Mouse (Mus musculus) naive thymus-derived CD4-positive, alpha-beta T cell, adult 2 months (primary cell): Measurements from ENCODE around the gene Mkrn2os.
A peak's percentile ranks its signal among the peaks of the same experiment; 100 is the strongest.
"Not testable (repeated sequence)": the region's sequence is repeated elsewhere in the genome, so short reads cannot be mapped to it uniquely, and the experiment has no call there.

Experiments
- DNase-seq: peaks from one replicate; pipeline ENCODE4 v3.0.0-alpha.2; 2011; ENCODE audit warnings: low read depth

Mkrn2os gene

DNA sequence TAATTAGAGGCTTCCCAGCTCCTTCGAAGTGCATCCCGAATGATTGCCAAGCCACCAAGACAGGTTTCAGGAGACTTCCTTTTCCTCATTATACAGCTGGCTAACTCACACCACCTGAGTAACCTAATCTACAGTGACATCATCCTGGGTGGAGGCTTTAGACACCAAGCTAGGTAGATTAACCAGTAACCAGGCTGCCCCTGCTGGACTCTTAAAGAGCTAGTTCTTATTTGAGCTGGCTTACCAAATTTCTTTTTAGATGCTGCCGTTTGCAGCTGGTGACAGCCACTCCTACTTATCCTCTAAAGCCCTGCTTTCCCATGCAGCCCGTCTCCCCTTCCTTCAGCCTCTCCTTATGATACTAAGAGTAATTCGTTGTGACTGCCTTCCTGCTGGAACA, at the start of gene Mkrn2os:
Gene Mkrn2os (minus strand): TSS at position 119 of the 400 bp plus-strand sequence.
- DNase-seq, result no peak

DNA sequence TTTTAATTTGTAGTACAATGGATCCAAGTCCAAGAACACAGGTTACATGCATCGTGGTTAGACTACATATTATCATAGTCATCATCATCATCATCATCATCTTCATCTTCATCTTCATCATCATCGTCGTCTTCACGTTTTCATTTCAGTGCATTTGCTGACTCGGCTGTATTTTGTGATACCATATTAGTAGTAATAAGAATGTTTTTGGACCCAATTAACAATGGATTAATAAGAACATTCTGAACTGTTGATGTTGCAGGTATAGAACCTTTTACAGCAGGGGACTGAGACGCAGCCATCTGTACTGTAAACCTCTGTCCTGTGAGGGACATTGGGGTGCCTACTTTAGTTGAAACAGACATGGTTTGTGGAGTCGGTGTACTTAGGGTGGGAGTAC, 45.8 kb upstream of the Mkrn2os start:
- DNase-seq, result not testable (repeated sequence)

DNA sequence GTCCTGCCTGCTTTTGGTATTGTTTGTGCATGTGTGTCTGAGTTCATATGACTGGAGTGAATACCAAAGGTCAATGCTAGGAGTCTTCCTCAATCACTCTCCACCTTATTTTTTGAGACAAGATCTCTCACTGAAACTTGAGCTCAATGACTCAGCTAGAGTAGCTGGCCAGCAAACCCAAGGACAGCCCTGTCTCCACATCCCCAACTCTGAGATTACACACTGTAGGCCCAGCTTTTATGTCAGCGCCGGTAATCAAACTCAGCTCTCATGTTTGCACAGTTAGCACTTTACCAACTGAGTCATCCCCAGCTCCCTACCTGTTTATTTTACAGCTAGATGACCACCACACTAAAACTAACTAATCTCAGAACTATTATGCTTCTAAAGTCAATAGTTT, 41.6 kb upstream of the Mkrn2os start:
- no peak for DNase-seq

DNA sequence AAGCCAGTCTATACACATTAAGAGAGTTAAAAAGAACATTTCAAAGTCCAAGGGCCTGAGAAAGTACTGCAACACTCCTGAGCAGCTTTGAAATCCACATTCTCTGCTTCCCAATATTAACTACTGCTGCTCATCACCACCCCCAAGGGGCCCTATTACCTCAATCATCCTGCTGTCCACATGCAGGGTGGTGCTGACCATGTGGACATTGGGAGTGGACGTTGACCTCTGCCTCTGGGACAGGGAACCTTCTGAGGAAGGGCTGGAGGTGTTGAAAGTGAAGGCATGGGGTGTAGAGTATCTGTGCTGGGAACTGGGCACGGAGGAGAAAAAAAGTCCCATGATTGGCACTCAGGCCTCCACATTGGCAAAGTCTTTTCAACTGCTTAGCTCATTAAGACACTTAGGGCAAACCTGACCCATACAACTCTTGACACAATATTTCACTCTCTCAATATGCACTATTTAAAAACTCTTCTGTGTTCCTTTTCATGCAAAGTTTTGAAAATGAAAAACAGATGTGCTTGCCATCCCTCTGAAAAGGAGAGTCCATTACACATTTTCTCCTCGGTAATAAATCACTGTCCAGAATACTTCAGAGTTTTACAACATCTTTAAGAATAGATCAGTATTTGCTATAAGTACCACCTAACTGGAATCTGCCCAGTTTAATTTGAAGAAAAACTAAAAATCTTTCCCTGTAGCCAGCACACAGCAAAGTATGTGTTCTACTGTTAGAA, 38.9 kb upstream of the Mkrn2os start:
- no peak for DNase-seq

DNA sequence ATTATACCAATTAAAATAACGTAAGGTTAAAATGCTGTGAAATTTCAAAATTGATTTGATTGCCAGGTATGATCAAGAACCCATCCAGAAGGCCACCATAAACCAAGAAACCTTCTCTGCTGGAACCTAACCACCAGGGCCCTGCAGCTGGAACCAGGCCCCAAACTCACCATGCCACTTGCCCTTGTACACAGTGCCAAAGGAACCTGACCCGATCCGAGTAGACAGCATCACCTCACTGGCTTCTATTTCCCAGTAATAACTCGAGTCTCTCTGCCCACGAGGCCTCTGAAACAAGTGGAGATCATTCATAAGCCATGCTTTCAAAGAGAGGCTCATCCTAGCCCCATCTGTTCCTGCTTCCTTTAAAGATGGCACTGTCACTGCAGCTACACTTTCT, 33.7 kb upstream of the Mkrn2os start:
- no peak for DNase-seq

DNA sequence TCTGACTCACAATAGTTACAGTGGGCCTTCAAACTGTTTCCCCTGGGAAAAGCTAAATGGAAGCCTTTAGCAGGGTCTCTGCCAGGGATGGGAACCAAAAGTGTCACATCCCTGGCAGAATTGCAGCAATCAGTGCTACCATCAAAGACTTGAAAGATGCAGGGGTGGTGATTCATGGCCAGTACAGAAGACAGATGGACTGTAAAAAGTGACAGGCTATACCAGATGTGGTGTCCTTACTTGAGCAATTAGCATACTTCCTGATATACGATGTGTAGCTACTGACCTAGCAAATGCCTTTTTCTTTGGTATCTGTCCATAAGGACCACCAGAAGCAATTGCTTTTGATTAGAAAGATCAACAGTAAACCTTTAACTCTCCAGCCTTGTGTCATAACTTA, 28.6 kb upstream of the Mkrn2os start:
- no peak for DNase-seq

DNA sequence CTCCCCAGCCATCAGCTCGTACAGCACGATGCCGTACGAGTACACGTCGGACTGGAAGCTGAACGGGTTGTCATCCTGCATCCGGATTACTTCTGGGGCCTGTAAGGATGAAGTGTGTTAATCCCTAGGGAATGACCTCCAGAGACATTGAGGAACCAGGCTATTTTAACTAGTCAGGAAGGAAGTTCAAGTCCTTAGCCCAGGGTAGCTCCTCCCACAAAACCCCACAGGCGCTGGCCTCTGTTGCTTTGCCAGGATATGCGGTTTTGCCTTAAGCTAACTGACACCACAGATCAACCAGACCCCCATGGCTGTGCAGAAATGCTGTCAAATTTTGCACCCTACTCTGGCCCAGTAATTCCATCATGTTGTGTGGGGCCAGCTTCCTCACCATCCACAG, 27.4 kb upstream of the Mkrn2os start:
- peak; percentile 38 for DNase-seq

DNA sequence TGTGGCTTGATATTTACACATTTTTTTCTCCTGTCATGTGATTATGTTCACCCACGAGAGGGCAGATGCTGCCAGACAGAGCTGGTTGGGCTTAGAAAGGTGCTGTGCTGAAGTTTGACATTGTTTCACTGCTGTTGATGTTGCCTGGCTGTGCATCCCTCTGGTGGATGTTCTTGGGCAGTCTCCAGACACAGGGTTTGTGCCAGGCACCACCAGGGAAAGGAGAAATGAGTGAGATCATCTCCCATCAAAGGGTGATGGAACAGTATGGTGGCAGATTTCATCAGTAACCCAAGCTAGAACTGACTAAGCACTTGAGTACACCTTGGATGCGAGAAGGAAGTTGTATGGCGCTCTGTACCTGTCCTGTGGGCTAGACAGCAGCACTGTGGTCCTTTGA, 23.6 kb upstream of the Mkrn2os start:
- no peak for DNase-seq

DNA sequence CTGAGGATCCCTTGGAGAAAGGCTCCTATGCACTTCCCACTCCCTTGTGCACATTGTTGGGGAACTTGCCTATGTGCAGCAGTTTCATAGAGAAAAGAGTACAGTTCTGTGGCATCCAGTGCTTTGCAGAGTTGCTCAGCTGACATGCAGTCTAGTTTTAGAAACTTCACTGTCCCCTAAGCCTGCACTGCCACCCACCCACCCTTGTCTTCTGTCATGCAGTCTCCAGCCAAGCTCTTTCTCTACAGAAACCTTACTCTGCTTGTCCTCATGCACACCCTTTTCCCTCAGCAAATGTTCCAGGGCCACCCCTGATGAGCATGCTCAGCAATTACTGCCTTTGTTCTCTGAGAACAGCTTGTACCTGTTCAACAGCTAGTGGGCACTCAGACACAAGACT, 21.4 kb upstream of the Mkrn2os start:
- no peak for DNase-seq

DNA sequence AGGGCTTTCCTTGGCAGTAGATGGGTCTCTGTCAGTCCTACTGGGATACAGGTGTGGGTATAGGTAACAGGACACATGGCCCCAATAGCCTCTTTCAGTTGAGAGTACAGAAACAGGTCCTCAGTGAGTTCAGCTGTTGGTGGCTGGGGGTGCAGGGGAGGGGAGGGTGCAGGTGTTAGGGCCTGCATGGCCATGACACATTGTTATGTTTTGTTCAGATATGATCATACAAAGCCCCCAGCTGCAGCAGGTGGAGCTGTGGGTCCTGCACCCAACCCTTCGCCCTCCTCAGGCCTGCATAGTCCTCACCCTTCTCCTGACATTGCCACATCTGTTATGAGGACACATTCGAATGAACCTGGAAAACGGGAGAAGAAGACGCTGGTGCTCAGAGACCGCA, 17.9 kb upstream of the Mkrn2os start:
- no peak for DNase-seq

DNA sequence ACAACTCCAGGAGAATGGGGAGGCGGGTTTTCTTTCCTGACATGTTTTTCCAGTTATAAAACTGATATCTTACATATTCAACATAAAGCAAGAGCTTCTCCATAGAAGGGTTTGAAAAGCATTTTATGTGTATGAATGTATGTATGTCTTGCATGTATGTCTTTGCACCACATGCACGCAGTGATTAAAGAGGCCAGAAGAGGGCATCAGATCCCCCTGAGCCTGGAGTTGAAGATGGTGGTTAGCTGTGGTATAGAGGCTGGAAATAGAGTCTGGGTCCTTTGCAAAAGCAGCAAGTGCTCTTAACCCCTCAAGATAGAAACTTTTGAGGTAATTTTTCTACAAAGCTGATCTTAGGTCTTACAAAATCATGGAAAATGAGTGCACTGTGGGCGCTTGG, 16.7 kb upstream of the Mkrn2os start:
- peak; percentile 63 for DNase-seq

DNA sequence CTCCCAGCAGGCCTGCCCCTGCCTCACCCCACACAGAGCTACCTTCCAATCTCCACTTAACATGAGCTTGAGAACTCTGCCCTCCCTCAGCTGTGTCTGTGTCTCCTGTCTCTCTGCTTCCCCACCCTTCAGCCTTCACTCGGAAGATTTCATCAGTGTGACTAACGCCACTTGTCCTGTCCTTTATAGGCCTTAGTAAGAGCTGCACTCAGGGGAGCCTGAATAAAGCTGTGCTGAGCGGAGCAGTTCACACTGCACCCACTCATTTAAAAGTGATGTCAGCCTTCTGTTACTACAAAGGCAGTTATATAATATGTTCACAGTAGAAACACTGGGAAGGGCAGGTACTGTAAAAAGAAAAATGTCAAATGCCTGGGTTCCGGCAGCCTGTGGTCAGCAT, 15.1 kb upstream of the Mkrn2os start:
- DNase-seq, result no peak

DNA sequence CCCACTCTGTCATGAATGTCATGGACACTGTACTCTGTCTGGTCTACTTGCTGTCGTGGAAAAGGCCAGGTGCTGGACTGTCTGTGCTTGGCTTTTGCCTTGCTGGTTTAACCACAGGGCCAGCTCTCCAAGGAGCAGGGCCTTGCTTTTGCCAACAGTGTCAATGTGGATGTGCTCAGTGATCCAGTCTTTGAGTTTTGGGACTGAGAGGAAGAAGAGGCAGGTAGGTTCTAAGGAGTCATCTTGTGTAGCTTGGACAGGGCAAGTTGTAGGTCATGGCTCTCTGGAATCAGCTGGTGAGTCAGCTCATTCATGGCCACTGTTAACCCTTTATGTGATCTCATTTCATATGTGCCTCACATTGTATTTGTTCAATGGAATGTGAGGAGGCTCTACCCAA, 14.1 kb upstream of the Mkrn2os start:
- DNase-seq, result no peak

DNA sequence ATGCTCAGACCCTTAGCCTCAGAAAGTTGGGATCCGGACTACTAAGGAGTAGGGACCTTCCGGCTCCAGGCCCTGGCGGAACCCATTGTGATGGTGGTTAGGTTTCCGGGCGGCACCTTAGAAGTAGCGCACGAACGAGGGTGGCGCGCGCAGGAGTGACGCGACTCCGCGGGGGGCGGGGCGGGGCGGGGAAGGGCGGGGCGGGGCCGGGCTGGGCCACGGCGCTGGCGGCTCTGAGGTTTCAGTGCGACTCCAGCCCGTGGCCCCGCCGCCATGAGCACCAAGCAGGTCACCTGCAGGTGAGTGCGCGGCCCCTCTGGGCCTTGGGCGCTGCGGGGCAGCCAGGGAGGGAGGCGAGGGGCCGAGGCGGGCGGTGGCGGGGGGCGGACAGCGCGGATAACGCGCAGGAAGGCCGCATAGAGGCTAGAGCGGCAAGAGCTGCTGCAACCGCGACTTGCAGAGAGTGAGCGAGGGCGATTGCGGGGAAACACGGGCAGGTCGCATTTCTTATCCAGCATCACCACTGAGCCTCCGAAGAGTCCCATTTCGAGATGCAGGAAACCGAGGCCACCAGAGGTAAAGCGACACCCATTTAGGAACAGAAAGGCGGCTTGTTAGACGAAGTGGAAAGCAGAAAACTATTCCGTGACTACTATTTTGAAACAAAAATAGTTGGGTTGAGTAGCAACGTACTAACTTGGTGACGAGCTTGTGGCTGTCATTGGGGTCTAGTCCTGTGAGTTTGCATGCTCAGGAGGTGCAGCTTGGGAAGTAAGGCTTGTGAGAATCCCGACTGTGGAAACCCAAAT, 9.5 kb upstream of the Mkrn2os start, which contains the start of gene Mkrn2:
Gene Mkrn2 (plus strand): TSS at position 188 of the 809 bp plus-strand sequence.
- DNase-seq, result peak; percentile 92

DNA sequence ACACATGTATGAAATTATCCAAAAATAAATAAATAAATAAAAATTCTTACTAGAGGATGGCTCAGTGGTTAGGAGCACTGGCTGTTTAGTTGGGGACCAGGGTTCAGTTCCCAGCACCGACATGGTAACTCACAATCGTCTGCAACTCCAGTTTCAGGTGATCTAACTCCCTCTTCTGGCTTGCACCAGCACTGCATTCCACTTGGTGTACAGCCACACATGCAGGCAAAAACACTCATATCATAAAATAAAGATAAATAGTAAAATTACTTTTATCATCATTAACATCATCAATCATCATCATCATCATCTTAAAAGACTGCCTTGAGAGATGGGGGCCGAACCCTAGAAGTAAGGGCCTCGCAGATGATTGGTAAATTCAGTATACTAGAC, 8.9 kb upstream of the Mkrn2os start:
- no peak for DNase-seq

DNA sequence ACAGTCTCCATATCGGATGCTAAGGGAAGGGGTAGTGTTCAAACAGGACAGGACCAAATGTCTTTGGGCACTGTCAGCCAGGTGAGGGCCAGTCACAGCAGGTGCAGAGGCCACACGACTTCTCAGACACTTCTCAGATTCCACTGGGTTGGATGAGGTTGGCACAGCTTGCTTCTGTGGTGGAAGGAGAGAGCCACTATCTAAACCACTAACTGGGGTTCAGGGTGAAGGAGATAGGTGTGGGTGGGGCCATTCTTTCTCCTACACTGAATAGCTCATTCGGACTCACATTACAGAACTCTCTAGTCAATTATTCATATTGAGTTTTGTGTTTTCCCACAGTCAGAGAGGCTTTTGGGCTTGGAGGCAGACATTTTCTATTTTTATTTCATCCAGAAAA, 3.3 kb upstream of the Mkrn2os start:
- no peak for DNase-seq

DNA sequence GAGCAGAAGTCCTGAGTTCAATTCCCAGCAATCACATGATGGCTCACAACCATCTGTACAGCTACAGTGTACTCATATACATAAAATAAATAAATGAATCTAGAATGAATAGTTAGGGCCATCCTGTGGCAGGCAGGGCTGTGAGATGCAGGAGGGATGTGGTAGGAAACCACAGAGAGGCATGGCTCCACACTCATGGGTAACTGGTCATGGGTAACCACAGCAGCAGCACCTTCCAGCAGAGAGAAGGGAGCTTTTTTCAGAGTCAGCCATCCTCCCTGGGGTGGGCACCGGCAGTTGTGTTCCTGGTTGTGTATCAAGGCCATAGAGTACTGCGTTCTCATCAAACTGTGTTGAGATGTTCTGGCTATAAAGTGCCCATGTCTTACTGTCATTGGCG, 2.1 kb upstream of the Mkrn2os start:
- DNase-seq, result peak; percentile 45

DNA sequence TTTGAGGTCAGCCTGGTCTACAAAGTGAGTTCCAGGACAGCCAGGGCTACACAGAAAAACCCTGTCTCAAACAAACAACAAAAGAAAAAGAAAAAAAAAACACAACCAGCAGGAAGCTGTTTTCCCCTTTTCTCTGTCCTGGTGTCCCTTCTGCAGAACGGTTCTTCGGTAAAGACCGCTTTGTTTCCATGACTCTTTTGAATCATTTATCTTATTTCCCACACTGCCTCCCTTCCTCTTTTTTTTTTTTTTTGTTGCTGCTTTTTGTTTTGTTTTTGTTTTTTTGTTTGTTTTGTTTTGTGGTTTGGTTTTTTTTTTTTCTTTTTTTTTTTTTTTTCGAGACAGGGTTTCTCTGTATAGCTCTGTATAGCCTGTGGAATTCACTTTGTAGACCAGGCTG, 876 bp upstream of the Mkrn2os start:
- DNase-seq, result no peak

DNA sequence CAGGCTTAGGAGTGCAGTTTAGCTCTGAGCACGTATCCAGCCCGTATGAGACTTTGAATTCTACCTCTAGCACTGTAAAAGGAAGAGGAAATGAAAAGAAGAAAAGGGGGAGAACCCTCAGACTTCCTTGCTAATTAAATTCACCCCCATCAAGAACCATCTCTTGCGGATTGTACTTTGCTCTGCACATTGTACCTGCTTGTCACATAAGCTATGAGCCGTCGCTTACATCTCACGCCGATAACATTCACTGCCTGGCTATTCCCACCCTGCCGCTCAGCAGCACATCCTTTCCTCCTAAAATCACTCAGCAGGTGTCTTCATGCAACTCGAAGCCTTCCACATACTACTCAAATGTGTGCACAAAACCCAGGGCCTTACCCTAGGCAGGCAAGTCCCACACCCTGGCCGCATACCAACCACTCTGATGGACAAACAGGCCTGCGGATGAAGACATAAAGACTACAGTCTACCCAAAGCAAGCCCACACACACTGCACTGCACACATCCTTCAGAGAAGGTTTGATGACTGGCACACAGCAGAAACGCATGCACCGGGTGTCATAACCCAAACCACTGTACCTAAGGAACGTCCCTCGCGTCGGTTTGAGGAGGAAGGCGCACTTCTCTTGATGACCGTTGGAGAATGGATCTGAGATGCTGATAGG, 550 bp downstream of the Mkrn2os start:
- DNase-seq, result no peak

DNA sequence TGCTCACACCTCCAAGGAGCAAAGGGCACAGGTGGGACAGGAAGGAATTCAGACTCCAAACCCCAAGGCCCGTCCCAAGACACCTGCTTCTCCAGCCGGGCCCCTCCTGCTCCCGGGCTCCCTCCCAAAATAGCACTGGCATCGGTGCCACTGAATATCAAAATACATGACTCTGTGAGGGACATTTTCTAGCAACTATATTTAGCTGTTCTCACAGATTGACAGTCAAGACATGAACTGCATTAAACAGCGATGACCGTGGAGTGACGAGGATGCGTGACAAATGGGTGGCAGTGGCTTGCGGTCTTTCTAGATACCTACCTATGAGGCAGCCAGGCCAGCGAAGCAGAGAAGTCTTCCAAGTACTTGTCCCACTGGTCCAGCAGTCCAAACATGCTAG, 6.1 kb downstream of the Mkrn2os start:
- DNase-seq, result no peak

DNA sequence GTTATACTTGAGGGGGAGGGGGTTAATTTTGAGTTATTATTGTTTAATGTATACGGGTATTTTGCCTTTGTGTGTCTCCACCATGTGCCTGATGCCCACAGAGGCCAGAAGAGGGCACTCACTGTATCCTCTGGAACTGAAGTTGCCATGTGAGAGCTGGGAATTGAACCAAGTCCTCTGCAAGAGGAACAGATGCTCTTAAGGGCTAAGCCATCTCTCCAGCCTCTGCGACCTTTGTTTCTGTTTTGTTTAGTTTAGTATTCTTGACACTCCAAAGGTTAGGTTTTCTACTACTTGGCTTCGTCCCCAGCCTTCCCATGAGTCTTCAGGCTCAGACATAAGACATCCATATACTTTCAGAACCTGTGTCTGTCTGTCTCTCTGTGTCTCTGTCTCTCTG, 8.2 kb downstream of the Mkrn2os start:
- no peak for DNase-seq

DNA sequence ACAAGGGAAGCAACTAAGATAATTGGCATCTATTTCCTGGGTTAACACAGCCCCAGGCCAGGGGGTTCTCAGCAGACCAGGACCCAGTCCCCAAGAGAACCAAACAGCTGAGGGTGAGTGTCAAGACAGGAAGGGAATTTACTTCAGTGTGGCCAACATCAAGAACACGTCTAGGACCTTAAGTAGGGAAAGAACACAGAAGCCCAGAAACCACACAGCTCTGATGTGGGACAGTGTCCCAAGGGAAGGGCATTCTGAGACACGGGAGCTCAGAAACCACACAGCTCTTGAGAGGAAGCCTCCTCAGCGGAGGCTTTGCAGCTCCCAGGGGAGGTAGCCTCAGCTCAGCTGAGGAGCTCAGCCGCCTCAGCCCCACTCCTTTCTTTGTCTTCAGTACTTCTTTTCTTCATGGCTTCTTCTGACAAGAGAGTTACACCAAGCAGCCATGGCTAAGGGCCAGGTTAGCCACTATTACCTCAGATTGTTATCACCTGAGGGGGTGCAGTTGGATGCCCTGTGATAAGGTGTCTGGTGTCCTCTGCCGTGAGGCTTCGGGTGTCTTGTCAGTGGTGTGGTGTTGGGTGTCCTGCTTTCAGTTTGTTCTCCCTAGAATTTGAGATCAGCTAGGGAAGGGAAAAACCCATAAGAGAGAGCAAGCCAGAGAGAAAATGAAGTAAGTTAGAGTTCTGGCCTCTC, 8.8 kb downstream of the Mkrn2os start:
- DNase-seq, result no peak
